Mouse (Mus musculus) heart, postnatal 4 days (tissue): ENCODE measurements at regions not wholly inside any gene's neighbourhood (a gene's known extent, or its start where the extent isn't known, plus 50 kb on each side); places are given as distances from the start of the nearest gene placed in this dataset.

ENCODE experiments used
- DNase-seq: peaks from one replicate; pipeline ENCODE4 v3.0.0; 2021

- DNase-seq, result no peak
Observed at GRCm38 (mm10) chr9:87784872-87785271, 53.8 kb upstream of the Tbx18 start.

DNA sequence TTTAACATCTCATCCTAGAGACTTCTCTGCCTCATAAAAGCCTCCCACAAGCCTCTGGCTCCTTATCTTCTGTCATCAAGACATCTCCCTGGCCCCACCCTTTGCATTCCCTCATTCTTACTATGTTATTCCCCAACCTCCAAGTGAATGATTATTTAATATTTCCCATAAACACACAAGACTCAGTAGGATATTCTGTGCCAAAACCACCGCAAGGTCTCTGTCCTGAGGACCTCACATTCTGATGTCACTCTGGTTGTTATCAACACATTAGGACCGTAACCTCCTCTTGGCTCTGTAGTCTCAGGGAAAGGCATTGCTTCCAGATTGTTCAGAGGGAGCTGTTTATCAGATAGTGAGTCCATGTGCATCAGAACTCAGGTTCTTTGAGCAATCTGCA is 80.7 kb upstream of the Tbx18 start:
- no peak for DNase-seq

GRCm38 (mm10) chr9:87822276-87822675 is 91.2 kb upstream of the Tbx18 start:
- no peak for DNase-seq

DNA sequence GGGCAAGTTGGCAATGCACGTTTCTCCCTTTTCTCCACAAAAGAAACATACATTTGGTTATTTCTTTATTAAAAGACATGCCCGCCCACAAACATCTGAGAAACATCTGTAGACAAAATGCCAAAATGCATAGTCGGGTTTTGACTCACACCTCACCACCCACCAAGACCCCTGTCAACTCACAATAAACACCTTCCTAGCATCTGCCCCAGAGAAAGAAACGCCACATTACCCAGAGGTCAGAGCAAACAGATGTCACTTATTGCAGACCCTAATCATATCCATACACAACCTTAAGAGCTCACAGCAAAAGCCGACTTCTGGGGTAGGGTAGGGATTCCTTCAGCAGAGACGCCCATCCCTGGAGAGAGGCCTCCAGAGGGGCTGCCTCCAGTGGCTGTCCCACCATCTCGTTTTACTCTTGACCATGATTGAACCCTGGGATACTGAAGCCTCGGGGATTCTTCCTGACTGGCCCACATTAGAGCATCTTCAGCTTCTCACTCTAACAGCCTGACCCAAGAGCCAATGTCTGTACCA is 93.7 kb upstream of the Tbx18 start:
- DNase-seq, result no peak

DNA sequence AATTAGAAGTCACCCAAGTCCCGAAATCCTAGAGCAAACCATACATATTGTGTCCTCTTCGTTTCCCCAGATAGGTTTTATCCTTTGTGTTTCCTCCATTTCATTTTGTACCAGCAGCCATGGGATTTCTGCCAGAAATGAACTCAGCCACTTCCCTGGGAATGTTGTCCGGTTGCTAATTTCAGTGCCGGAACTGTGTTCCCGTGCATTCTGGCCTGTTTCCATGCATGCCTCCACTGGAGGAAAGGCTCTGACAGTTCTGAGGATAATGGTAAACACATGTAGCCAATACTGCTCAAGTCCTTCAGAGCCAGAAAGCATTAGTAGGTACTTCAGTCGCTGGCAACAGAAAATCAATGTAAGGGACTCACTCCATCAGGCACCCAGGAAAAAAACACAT is 112.8 kb upstream of the Tbx18 start:
- peak; percentile 84 for DNase-seq

DNA sequence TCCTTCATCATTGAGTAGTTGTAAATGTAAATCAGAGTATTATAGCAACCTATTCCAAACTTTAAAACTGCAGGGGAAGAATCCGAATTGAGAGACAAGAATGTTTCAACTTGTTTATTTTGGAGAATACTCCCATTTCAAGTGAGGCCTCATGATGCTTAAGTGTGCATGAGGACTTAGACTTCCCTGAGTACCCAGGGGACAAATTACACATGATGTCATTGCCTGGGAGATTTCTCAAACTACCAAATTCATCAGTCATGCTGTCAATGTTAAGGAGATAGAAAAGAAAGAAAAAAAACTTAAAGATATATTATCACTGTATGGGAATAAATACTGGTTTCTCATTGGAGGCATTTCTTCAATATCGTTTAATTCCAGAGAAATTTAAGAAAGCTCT is 113.4 kb upstream of the Tbx18 start:
- no peak for DNase-seq

DNA sequence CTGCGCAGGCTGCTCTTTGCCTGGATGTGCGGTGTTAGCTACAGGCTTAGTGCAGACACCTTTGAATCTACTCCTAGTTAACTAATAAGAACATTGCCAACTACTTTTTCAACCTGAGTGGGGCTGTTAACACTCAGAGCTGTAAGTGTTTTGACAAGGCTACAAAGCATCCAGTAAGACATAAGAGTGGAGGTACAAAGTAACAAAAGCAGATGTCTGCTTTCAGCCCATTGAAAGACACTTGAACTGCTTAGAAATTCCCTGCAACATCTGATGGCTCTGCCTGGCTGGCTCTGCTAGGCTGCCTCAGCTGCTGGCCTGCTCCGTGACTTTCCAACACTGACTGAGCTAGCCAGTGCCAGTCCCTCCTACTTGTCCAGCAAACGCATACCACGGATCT is 117.8 kb upstream of the Tbx18 start:
- peak; percentile 22 for DNase-seq

DNA sequence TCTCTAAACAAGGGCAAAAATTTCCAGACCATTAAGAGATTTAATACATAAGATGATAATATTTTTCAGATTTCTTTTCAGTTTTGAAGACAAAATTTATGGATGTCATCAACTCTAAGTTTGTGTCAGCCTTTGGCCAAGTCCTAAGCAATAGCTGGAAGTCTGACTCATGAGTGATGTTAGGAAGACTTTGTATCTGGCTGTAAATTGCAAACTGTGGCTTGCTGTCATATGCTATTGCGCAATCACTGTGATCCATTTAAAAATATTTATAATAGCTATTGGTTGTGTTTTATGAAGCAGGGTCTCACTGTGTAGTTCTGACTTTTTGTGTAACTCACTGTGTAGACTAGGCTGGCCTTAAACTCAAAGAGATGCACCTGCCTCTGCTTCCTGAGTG is 119.1 kb upstream of the Tbx18 start:
- DNase-seq, result no peak

DNA sequence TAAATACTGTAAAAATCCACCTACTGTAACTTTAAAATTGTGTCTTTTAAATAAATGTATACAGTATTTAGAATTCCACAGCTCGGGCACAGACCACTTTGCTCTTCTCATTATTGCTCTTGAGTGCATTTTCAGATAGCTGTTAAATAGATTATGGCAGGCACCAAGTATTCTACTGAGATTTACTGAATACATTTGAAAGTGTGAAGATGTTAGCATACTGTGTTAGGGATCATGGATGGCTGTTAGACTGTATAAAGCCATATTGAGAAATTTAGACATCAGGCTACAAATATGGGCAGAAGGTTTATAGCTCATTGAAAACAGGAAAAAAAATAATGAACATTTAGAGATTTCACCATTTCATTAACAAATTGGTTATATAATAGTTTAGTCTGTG is 130.5 kb upstream of the Tbx18 start:
- no peak for DNase-seq

DNA sequence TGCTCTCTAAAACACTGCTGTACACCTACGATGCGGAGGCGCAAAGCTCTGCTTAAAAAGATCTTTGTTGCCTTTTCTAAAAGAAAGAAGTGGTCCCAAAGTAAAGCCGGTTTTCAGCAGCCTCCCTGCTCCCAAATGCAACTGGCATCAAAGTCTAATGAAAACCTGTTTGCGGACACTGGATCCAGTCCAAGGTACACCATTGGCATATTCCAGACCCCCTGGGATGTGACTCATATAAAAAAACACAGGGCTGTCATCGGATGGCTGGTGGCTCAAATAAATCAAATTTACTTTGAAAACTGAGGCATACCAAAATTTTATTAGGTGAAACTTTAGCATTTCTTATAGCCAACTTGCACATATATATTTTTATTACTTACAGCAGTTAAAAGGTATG is 134.2 kb upstream of the Tbx18 start:
- DNase-seq, result no peak

DNA sequence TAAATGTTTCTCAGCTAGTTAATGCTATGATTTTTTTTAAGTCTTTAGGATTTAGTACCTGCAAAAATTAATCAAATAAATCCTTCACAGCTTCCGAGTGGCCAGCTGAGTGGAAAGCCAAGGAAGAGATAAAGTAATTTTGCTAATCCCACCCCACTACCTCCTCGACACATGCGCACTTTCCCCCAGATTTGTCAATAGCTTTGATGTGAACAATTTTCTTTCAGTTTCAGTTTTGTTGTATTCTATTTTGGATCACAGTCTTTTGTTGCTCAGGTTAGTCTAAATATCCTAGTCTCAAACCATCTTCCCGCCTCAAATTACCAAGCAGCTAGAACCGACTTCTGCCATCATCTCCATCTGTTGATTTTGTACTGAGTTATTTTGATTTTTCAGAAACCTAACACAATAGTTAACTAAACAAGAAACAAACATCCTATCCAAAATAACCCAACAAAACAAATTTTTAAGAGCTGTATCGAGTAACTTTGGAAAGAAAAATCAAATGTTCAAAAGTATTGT is 141.4 kb upstream of the Tbx18 start:
- no peak for DNase-seq

GRCm38 (mm10) chr9:87882587-87882986 is 151.5 kb upstream of the Tbx18 start:
- no peak for DNase-seq

DNA sequence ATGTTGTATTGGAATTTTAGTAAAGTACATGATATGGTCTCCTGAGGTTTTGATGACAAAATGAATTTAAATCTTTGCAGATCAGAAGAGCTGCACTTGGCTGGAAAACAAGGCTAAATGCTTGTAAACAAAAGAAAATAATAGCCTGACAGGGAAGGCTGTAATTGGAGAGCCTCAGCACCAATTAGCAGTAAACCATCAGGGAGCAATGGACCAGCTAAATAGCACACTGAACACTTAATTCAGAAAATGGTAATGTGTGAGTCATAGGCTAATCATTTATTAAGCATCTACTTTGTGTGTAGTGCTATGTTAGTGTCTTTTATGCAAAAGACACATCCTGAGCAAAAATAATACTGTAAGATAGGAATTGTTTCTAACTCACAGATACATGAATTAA is 152.0 kb upstream of the Tbx18 start:
- DNase-seq, result no peak

- DNase-seq, result no peak
Observed at GRCm38 (mm10) chr9:87894051-87894450, 163.0 kb upstream of the Tbx18 start.

DNA sequence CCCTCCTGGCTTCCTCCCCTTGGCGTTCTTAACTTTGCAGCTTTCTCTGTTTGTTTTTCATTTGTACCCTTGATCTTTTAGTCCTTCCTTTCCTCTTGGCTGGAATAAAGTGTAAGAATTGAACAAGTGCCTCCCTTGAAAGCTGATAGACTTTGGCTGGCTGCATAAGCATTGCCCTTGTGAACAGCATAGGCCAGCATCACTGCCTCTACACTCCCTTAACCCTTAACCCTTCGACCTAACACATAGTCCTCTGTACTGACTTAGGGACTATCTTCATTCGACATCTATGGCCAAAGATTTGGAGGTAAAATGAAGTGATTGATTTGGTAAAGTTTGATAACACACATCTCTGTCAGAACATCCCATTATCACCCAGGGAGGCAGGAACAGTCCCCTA is 163.5 kb upstream of the Tbx18 start:
- no peak for DNase-seq

DNA sequence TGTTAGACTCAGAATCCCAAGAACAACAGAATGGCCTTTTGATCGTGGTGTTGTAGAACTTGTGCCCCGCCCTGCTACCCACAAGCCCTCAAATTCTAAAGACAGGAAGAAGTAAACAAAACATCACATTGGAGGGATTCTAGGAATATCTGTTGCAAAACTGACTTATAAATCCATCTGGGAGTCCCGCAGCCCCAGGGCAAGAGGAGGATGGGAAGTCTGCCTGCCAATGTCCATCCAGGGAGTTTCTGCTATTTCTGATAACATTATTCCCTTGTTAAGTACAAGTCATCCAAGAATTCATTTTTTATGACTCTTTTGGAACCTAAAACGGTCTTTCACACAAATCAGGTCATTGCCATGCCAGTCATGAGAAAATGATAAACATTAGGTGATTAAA is 164.5 kb upstream of the Tbx18 start:
- no peak for DNase-seq

DNA sequence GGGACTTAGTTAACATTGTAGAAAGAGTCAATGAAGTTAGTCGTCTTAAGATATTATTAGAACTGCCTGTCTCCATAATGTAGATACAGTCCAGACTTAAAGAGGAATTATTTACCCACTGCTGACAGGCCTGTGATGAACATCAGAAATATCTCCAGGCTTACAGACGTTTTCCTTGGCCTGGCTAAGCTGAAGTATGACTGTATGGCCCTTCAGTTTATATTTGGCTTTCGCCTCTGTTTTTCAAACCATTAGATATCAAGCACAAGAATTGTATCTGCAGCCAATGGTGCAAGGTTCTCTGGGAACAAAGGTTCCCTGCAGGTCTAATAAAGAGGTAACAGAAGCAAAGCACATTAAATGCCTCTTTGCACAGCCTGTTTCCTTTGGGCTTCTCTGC is 166.3 kb upstream of the Tbx18 start:
- DNase-seq, result no peak

- DNase-seq, result no peak
Observed at GRCm38 (mm10) chr9:87899368-87899767, 168.3 kb upstream of the Tbx18 start.

GRCm38 (mm10) chr9:87899800-87900199 is 168.7 kb upstream of the Tbx18 start:
- no peak for DNase-seq

- no peak for DNase-seq
Observed at GRCm38 (mm10) chr9:87921291-87921690, 190.2 kb upstream of the Tbx18 start.

DNA sequence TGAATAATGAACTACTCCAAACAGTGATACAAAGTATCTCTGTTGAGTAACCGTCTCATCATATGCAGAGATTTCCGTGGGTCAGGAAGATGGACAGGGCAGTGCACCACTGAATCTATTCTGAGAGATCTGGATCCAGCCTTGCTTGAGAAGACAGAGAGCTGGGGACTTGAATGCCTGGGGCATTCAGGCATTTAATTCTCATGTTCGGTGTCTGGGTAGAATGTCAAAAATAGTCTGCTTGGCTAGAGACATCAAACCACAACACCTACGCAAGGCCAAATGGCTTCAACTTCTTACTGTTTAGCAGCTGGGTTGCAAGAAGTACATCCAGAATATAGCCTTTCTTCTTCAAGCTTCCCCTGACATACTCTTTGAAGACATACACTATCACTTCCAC is 194.1 kb upstream of the Tbx18 start:
- DNase-seq, result no peak

DNA sequence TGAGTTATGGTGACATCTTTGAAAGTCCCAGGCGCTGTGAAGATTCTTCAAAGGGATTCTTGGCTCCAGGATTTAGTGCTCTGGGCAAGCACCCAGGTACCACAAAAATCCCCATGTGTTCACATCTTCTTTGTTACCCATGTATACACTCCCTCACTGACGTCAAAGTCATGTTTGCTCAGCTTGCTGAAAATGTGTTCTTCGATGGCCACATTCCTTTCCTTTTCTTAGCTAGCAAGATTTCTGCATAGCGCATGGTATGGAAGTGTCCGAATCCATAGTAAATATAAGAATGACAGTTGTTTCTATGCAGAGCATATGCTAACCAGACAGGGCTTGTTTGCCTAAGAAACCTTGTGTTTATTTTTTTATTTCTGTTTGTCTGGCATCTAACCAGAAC is 202.2 kb upstream of the Tbx18 start:
- no peak for DNase-seq

GRCm38 (mm10) chr9:87952426-87952825 is 221.4 kb upstream of the Tbx18 start:
- no peak for DNase-seq

GRCm38 (mm10) chr9:87954941-87955340 is 223.9 kb upstream of the Tbx18 start:
- no peak for DNase-seq

DNA sequence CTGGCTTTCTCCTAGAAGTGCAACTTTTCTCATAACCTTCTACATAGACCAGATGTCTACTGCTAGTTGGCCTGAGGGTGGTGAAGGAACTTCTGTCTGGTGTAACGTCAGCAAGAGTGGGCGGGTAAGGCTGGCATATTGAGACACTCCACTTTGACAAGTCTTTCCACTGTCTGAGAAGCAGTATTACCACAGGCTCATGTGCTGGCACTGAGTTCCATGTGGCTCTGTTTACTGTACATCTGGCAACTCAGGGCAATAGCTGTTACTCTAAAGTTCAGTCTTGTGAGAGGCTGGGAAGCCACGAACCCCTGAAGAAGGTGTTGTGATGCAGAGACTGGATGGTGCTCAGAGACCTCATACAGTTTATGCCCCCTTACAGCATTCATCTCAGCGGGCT is 230.7 kb upstream of the Tbx18 start:
- no peak for DNase-seq
